Comparison of ENCODE assay signal across 9 mouse cellular contexts in the genomic region with DNA sequence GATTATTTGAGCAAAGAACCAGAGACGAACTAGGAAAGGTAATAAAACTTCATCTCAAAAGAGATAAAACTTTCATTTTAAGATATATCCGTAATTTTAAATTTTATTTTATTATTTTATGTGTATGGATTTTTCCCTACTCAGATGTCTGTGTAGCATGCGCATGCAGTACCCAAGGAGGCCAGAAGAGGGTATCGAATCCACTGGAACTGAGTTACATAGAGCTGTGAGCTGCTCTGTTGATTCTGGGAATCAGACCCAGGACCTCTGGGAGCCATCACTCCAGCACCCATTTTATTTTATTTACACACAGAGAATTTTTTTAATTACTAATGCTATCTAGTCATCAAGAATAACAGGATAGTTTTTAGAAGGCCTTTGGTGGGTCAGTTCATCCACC. TPM values are rescaled to one million over a fixed set of nuclear protein-coding genes. Genes with fewer than 3 reads are reported as not detected.
A peak's percentile ranks its signal among the peaks of the same experiment; 100 is the strongest.
DNase-seq lines count a peak whose midpoint lies in the region; ATAC-seq and TF ChIP-seq lines count a peak whose summit lies in the region.
"Had no signal": no experiment of that assay in that cellular context is flagged by ENCODE, and none has a peak within 500 bp of the region (broad histone marks: within the 10 kb centered on the region; RNA-seq: fewer than 3 reads in every experiment).

No protein-coding gene starts in this region.

- H3K4me1 ChIP-seq in cortical plate, adult 2 months (ENCODE audit: control insufficient read depth, insufficient read depth, low read length), result peaks cover 26% of the 10 kb centered on the region
- peaks cover 32% of the 10 kb centered on the region for H3K4me1 ChIP-seq in limb, embryonic 10.5 days

- no peak for TF ChIP-seq POLR2A in cortical plate, adult 2 months (IDR thresholded peaks at IDR 0.05; ENCODE audit: extremely low read depth, insufficient read depth, low read length)

- H3K9me3 ChIP-seq in limb, embryonic 10.5 days (replicated peaks), result no peaks in the 10 kb centered on the region

- 62% methylated on average over 4 of the region's 4 CpGs for WGBS in limb, embryonic 10.5 days

- DNase-seq in CD4-positive, CD25-positive, alpha-beta regulatory T cell, adult 2 months (ENCODE audit: low read depth, low spot score), result peak; percentile 76
- no peak for DNase-seq in layer of hippocampus, adult 2 months (ENCODE audit: low spot score in 2 of 2)
- no peak for DNase-seq in layer of hippocampus, adult 9-11 months
- peak; percentile 53 for DNase-seq in limb, embryonic 10.5 days (ENCODE audit: low spot score)
- DNase-seq in retina, embryonic 14.5 days (ENCODE audit: low spot score), result peak; percentile 68
- no peak for DNase-seq in Muller cell, postnatal 12 days (ENCODE audit: inconsistent ontology term)

- H3K36me3 ChIP-seq in limb, embryonic 10.5 days, result no peaks in the 10 kb centered on the region

- H3K27ac ChIP-seq in layer of hippocampus, adult 2 months, result peak overlapping the region; percentile 15; the same call in 1 of the 2 replicates
- H3K27ac ChIP-seq in cortical plate, adult 2 months (ENCODE audit: insufficient read depth, low read length), result no peak overlapping the region
- no peak overlapping the region for H3K27ac ChIP-seq in limb, embryonic 10.5 days

- peak; percentile 84 for TF ChIP-seq CTCF in layer of hippocampus, adult 2 months (conservative IDR thresholded peaks at IDR 0.05)
- peak; percentile 46 for TF ChIP-seq CTCF in cortical plate, adult 2 months (IDR thresholded peaks at IDR 0.05; ENCODE audit: extremely low read depth, insufficient read depth, low read length)

- no peak for ATAC-seq in CD4-positive, CD25-positive, alpha-beta regulatory T cell, adult 4 months

- no peak overlapping the region for H3K4me3 ChIP-seq in layer of hippocampus, adult 2 months
- H3K4me3 ChIP-seq in cortical plate, adult 2 months (ENCODE audit: insufficient read depth, low read length), result no peak overlapping the region
- H3K4me3 ChIP-seq in limb, embryonic 10.5 days, result no peak overlapping the region

- H3K27me3 ChIP-seq in limb, embryonic 10.5 days (ENCODE audit: low read depth, poor library complexity, severe bottlenecking), result no peaks in the 10 kb centered on the region

RNA-seq across cellular contexts. Expression of a gene that starts 45.9 kb away (rescaled TPM):
- 10 to 100 TPM; 29.4 to 56.3 TPM for polyA plus RNA-seq in CD4-positive, CD25-positive, alpha-beta regulatory T cell, adult 4 months (2017; shearing (Covaris generic))
- 100 to 1,000 TPM; 180 to 189 TPM for total RNA-seq in layer of hippocampus, adult 2 months (2021)
- 204 and 213 TPM in 2 replicates for polyA plus RNA-seq in cortical plate, adult 2 months (2012; rRNA removed)
- polyA plus RNA-seq in limb, embryonic 10.5 days (2016; fragmentation: Nextera tagmentation; extraction: Ambion mirVana), result 12.6 and 18.9 TPM in 2 replicates

RNA-seq across cellular contexts. Expression of a gene that starts 46.3 kb away (rescaled TPM):
- under 1 TPM; 0.23 to 0.53 TPM for polyA plus RNA-seq in CD4-positive, CD25-positive, alpha-beta regulatory T cell, adult 4 months (2017; shearing (Covaris generic))
- 1 to 10 TPM; 6.4 to 8.0 TPM for total RNA-seq in layer of hippocampus, adult 2 months (2021)
- polyA plus RNA-seq in cortical plate, adult 2 months (2012; rRNA removed), result 14.2 and 17.3 TPM in 2 replicates
- polyA plus RNA-seq in limb, embryonic 10.5 days (2016; fragmentation: Nextera tagmentation; extraction: Ambion mirVana), result 1.0 and 1.1 TPM in 2 replicates
- polyA plus RNA-seq: C2C12 had no signal

Comparison
In these comparisons a context has a peak if more than half of its experiments do, and no peak if none do; other contexts are left out.
1. DNase-seq: peak in CD4-positive, CD25-positive, alpha-beta regulatory T cell, adult 2 months (single experiment), limb, embryonic 10.5 days (single experiment) and retina, embryonic 14.5 days (single experiment); none in layer of hippocampus, adult 2 months (0 of 2), layer of hippocampus, adult 9-11 months (single experiment) and Muller cell, postnatal 12 days (single experiment).